Mouse (Mus musculus) intestine, embryonic 14.5 days (tissue): Measurements from ENCODE around the gene Gab1. TPM values are rescaled to one million over a fixed set of nuclear protein-coding genes. Genes with fewer than 3 reads are reported as not detected.
A peak's percentile ranks its signal among the peaks of the same experiment; 100 is the strongest.

Experiments used
- ATAC-seq: fragments of 200-750 bp; cut with Nextera tagmentation; replicated peaks from 2 replicates; pipeline ENCODE4 v1.8.0; 2017; ENCODE audit warnings: low read depth, moderate number of reproducible peaks, moderate TSS enrichment, moderate library complexity; ENCODE audit not compliant: low FRiP score, low TSS enrichment
- DNase-seq: peaks from one replicate; pipeline ENCODE4 v3.0.0-alpha.2; 2018; ENCODE audit warnings: low spot score
- H3K27ac ChIP-seq: fragments of 300-500 bp; sonication (generic); 2 replicates; pipeline ENCODE4 v1.5.1; 2014; ENCODE audit warnings: low read depth, mild to moderate bottlenecking, control low read depth
- H3K27me3 ChIP-seq: fragments of 300-500 bp; sonication (generic); replicated peaks from 2 replicates; pipeline ENCODE4 v1.6.1; 2014; ENCODE audit warnings: low read length, control low read depth; ENCODE audit not compliant: control insufficient read depth, insufficient read depth
- H3K36me3 ChIP-seq: fragments of 300-500 bp; sonication (generic); 2 replicates; pipeline ENCODE4 v1.6.1; 2014; ENCODE audit warnings: low read length, control low read depth; ENCODE audit not compliant: control insufficient read depth, insufficient read depth
- H3K4me1 ChIP-seq: fragments of 300-500 bp; sonication (generic); replicated peaks from 2 replicates; pipeline ENCODE4 v1.6.1; 2014; ENCODE audit warnings: low read length, control low read depth, mixed read lengths; ENCODE audit not compliant: control insufficient read depth, insufficient read depth
- H3K4me2 ChIP-seq: fragments of 300-500 bp; sonication (generic); 2 replicates; pipeline ENCODE4 v1.6.1; 2014; ENCODE audit warnings: low read length
- H3K4me3 ChIP-seq: fragments of 300-500 bp; sonication (generic); 2 replicates; pipeline ENCODE4 v1.5.1; 2014; ENCODE audit warnings: low read depth, low read length, control low read depth, mixed read lengths
- H3K9ac ChIP-seq: fragments of 300-500 bp; sonication (generic); 2 replicates; pipeline ENCODE4 v1.6.1; 2014; ENCODE audit warnings: mild to moderate bottlenecking, low read length
- H3K9me3 ChIP-seq: fragments of 300-500 bp; sonication (generic); 2 replicates; pipeline ENCODE4 v1.6.1; 2016; ENCODE audit warnings: low read length, control low read depth; ENCODE audit not compliant: control insufficient read depth
- WGBS: fragments of 180-500 bp; shearing (Covaris S2); extraction: QIAGEN DNeasy Blood & Tissue Kit; methylation state at CpG from one replicate; pipeline ENCODE4 v1.1.7; 2014; 5-methylcytosine and 5-hydroxymethylcytosine counted together
- polyA plus RNA-seq: library from polyadenylated mRNA; unstranded; fragments of >200 nt; fragmentation: Nextera tagmentation; extraction: Ambion mirVana; gene quantifications from 2 replicates; pipeline ENCODE4 v1.2.1, GENCODE M21; 2014

Gab1 gene
- polyA plus RNA-seq, 1 experiment from 2014 or later, result 23.9 TPM

GRCm38 (mm10) chr8:80868801-80869323, 11.5 kb downstream of the Gab1 start:
- no peaks in the 10 kb centered on the region for H3K27me3 ChIP-seq
- H3K36me3 ChIP-seq, result no peaks in the 10 kb centered on the region
- peaks cover 49% of the 10 kb centered on the region for H3K4me1 ChIP-seq
- H3K4me3 ChIP-seq, result no peak overlapping the region
- H3K27ac ChIP-seq, result peak overlapping the region; percentile 47; the same call in 1 of the 2 replicates
- no peak overlapping the region for H3K9ac ChIP-seq
- DNase-seq (no peak), ATAC-seq (no peak)
- peak overlapping the region; percentile 20 for H3K4me2 ChIP-seq
- 38% methylated on average over 11 of the region's 11 CpGs for WGBS
- no peaks in the 10 kb centered on the region for H3K9me3 ChIP-seq

- no peak for DNase-seq
- WGBS, result 85% methylated on average over 12 of the region's 12 CpGs
- Histone ChIP-seq H3K4me1 (peaks cover 46% of the 10 kb centered on the region), H3K36me3 (no peaks in the 10 kb centered on the region), H3K9ac (no peak overlapping the region), H3K4me2 (no peak overlapping the region), H3K27ac (no peak overlapping the region), H3K4me3 (no peak overlapping the region), H3K9me3 (no peaks in the 10 kb centered on the region), H3K27me3 (no peaks in the 10 kb centered on the region)
- no peak for ATAC-seq
These were observed 12.2 kb downstream of the Gab1 start for GRCm38 (mm10) chr8:80868006-80868702.

- no peak overlapping the region for H3K9ac ChIP-seq
- ATAC-seq (no peak), DNase-seq (no peak)
- H3K4me2 ChIP-seq, result no peak overlapping the region
- no peak overlapping the region for H3K4me3 ChIP-seq
- peaks cover 43% of the 10 kb centered on the region for H3K4me1 ChIP-seq
- no peaks in the 10 kb centered on the region for H3K36me3 ChIP-seq
- WGBS, result 87% methylated on average over 3 of the region's 3 CpGs
- H3K27ac ChIP-seq, result no peak overlapping the region
- no peaks in the 10 kb centered on the region for H3K9me3 ChIP-seq
- no peaks in the 10 kb centered on the region for H3K27me3 ChIP-seq
These were observed 12.7 kb downstream of the Gab1 start for GRCm38 (mm10) chr8:80867598-80867997.

- no peak overlapping the region for H3K4me3 ChIP-seq
- WGBS, result 71% methylated on average over 8 of the region's 8 CpGs
- peaks cover 29% of the 10 kb centered on the region for H3K4me1 ChIP-seq
- DNase-seq (no peak), ATAC-seq (no peak)
- no peaks in the 10 kb centered on the region for H3K27me3 ChIP-seq
- H3K9ac ChIP-seq, result no peak overlapping the region
- no peaks in the 10 kb centered on the region for H3K9me3 ChIP-seq
- H3K27ac ChIP-seq, result no peak overlapping the region
- no peak overlapping the region for H3K4me2 ChIP-seq
- H3K36me3 ChIP-seq, result no peaks in the 10 kb centered on the region
These were observed 15.0 kb downstream of the Gab1 start for GRCm38 (mm10) chr8:80865181-80865784.

GRCm38 (mm10) chr8:80863393-80863792, 16.9 kb downstream of the Gab1 start:
- Histone ChIP-seq H3K9ac (no peak overlapping the region), H3K36me3 (no peaks in the 10 kb centered on the region), H3K4me3 (no peak overlapping the region), H3K4me2 (no peak overlapping the region), H3K4me1 (peaks cover 11% of the 10 kb centered on the region), H3K27me3 (no peaks in the 10 kb centered on the region), H3K9me3 (no peaks in the 10 kb centered on the region), H3K27ac (no peak overlapping the region)
- no peak for DNase-seq
- peak; percentile 54; the same call in 1 of the 2 replicates for ATAC-seq
- 82% methylated on average over 5 of the region's 5 CpGs for WGBS

GRCm38 (mm10) chr8:80859180-80859775, 21.0 kb downstream of the Gab1 start:
- Histone ChIP-seq H3K4me1 (peaks cover 20% of the 10 kb centered on the region), H3K36me3 (no peaks in the 10 kb centered on the region), H3K9me3 (no peaks in the 10 kb centered on the region), H3K4me3 (no peak overlapping the region), H3K4me2 (no peak overlapping the region), H3K27ac (no peak overlapping the region), H3K9ac (no peak overlapping the region), H3K27me3 (no peaks in the 10 kb centered on the region)
- no peak for ATAC-seq
- 96% methylated on average over 26 of the region's 26 CpGs for WGBS
- DNase-seq, result no peak

GRCm38 (mm10) chr8:80857851-80858367, 22.4 kb downstream of the Gab1 start:
- DNase-seq, result no peak

GRCm38 (mm10) chr8:80857128-80857527, 23.2 kb downstream of the Gab1 start:
- H3K27me3 ChIP-seq, result no peaks in the 10 kb centered on the region
- no peak overlapping the region for H3K4me3 ChIP-seq
- 61% methylated on average over 3 of the region's 3 CpGs for WGBS
- H3K4me2 ChIP-seq, result no peak overlapping the region
- DNase-seq, result no peak
- no peaks in the 10 kb centered on the region for H3K36me3 ChIP-seq
- no peak overlapping the region for H3K27ac ChIP-seq
- H3K4me1 ChIP-seq, result peaks cover 29% of the 10 kb centered on the region
- ATAC-seq, result no peak
- H3K9ac ChIP-seq, result no peak overlapping the region
- H3K9me3 ChIP-seq, result no peaks in the 10 kb centered on the region

More at GRCm38 (mm10) chr8:80857851-80858367, 22.4 kb downstream of the Gab1 start:
- H3K9me3 ChIP-seq, result no peaks in the 10 kb centered on the region
- peaks cover 28% of the 10 kb centered on the region for H3K4me1 ChIP-seq
- no peak overlapping the region for H3K4me2 ChIP-seq
- no peak overlapping the region for H3K27ac ChIP-seq
- H3K36me3 ChIP-seq, result no peaks in the 10 kb centered on the region
- 81% methylated on average over 12 of the region's 12 CpGs for WGBS
- H3K4me3 ChIP-seq, result no peak overlapping the region
- H3K9ac ChIP-seq, result no peak overlapping the region
- ATAC-seq, result no peak
- no peaks in the 10 kb centered on the region for H3K27me3 ChIP-seq
